Mouse (Mus musculus) right cerebral cortex, postnatal 4 days (tissue): Measurements from ENCODE around the gene Zbtb32.

Experiments
- DNase-seq: peaks from one replicate; pipeline ENCODE4 v3.0.0-alpha.2; 2022

Zbtb32 gene

GRCm38 (mm10) chr7:30599933-30600353 is 1.2 kb upstream of the Zbtb32 start:
- peak; percentile 88 for DNase-seq

- DNase-seq, result no peak
Measured at GRCm38 (mm10) chr7:30596811-30597210, 1.9 kb downstream of the Zbtb32 start.

GRCm38 (mm10) chr7:30596093-30596492 is 2.6 kb downstream of the Zbtb32 start:
- DNase-seq, result no peak

GRCm38 (mm10) chr7:30594510-30595024 is 4.1 kb downstream of the Zbtb32 start:
- DNase-seq, result no peak

- DNase-seq, result no peak
Measured at GRCm38 (mm10) chr7:30593579-30594509, 4.9 kb downstream of the Zbtb32 start.

GRCm38 (mm10) chr7:30592772-30593423 is 5.8 kb downstream of the Zbtb32 start:
- DNase-seq, result no peak

- no peak for DNase-seq
Measured at GRCm38 (mm10) chr7:30591605-30591951, 7.1 kb downstream of the Zbtb32 start.

GRCm38 (mm10) chr7:30590927-30591604 is 7.6 kb downstream of the Zbtb32 start:
- no peak for DNase-seq

GRCm38 (mm10) chr7:30589435-30590301 is 9.0 kb downstream of the Zbtb32 start:
- DNase-seq, result peak; percentile 96

GRCm38 (mm10) chr7:30588676-30589434 is 9.9 kb downstream of the Zbtb32 start, which contains the start of gene Kmt2b:
Kmt2b (minus strand) TSS chr7:30588726.
- DNase-seq, result peak; percentile 91

GRCm38 (mm10) chr7:30587842-30588667 is 10.7 kb downstream of the Zbtb32 start:
- DNase-seq, result peak; percentile 55

- DNase-seq, result no peak
Measured at GRCm38 (mm10) chr7:30586455-30587020, 12.2 kb downstream of the Zbtb32 start.

- DNase-seq, result no peak
Measured at GRCm38 (mm10) chr7:30585170-30585569, 13.5 kb downstream of the Zbtb32 start.

- no peak for DNase-seq
Measured at GRCm38 (mm10) chr7:30584339-30584738, 14.4 kb downstream of the Zbtb32 start.

GRCm38 (mm10) chr7:30581547-30581946 is 17.2 kb downstream of the Zbtb32 start:
- DNase-seq, result no peak

- DNase-seq, result no peak
Measured at GRCm38 (mm10) chr7:30579950-30580349, 18.8 kb downstream of the Zbtb32 start.

GRCm38 (mm10) chr7:30572969-30573368 is 25.7 kb downstream of the Zbtb32 start:
- no peak for DNase-seq

- DNase-seq, result no peak
Measured at GRCm38 (mm10) chr7:30572389-30572788, 26.3 kb downstream of the Zbtb32 start.

- no peak for DNase-seq
Measured at GRCm38 (mm10) chr7:30567555-30567954, 31.2 kb downstream of the Zbtb32 start.

GRCm38 (mm10) chr7:30566033-30566432 is 32.7 kb downstream of the Zbtb32 start:
- DNase-seq, result no peak
